Mouse (Mus musculus) inflammation-experienced regulatory T-cells, adult 6 months (primary cell): ENCODE data around the gene Zan. TPM values are rescaled to one million over a fixed set of nuclear protein-coding genes. Genes with fewer than 3 reads are reported as not detected.

Source experiments
- polyA plus RNA-seq, 3 experiments: library from polyadenylated mRNA; unstranded; fragments of 100-300 nt; shearing (Covaris generic); gene quantifications; one replicate each; pipeline ENCODE4 v1.2.1; 2017

Gene Zan
- polyA plus RNA-seq, 3 experiments from 2014 or later: 0.19 to 0.55 (median 0.24) TPM

Other genes with a start within 250 kb of the Zan start
- gene Ache, start 189.5 kb downstream of the Zan start, polyA plus RNA-seq: not detected
- 1 to 10 TPM in 2 of 3 experiments, under 1 TPM in 1; 0.32 to 2.0 (median 1.5) TPM for gene Ufsp1, start 182.4 kb downstream of the Zan start, polyA plus RNA-seq
- 10 to 100 TPM; 58.1 to 76.1 (median 61.2) TPM for gene Srrt, start 169.4 kb downstream of the Zan start, polyA plus RNA-seq
- gene Trip6, start 162.7 kb downstream of the Zan start, polyA plus RNA-seq: 1 to 10 TPM; 1.4 to 1.7 (median 1.6) TPM
- gene Slc12a9, start 143.5 kb downstream of the Zan start, polyA plus RNA-seq: 10 to 100 TPM in 2 of 3 experiments, 1 to 10 TPM in 1; 6.0 to 15.2 (median 11.0) TPM
- gene Ephb4, start 127.0 kb downstream of the Zan start, polyA plus RNA-seq: not detected
- gene Pop7, start 25.5 kb upstream of the Zan start, polyA plus RNA-seq: 10 to 100 TPM; 51.1 to 61.5 (median 59.1) TPM
- 10 to 100 TPM; 14.0 to 33.6 (median 31.4) TPM for gene Gigyf1, start 41.5 kb upstream of the Zan start, polyA plus RNA-seq
- gene Epo, start 56.2 kb upstream of the Zan start, polyA plus RNA-seq: not detected
- gene Gnb2, start 56.4 kb upstream of the Zan start, polyA plus RNA-seq: 10 to 100 TPM; 63.1 to 85.4 (median 72.9) TPM
- gene Actl6b, start 76.5 kb upstream of the Zan start, polyA plus RNA-seq: not detected
- gene Tfr2, start 92.8 kb upstream of the Zan start, polyA plus RNA-seq: 1 to 10 TPM in 2 of 3 experiments, not detected in 1; 1.3 to 1.9 TPM
- 10 to 100 TPM; 24.5 to 34.8 (median 31.0) TPM for gene Mospd3, start 124.0 kb upstream of the Zan start, polyA plus RNA-seq
- gene Pcolce, start 136.7 kb upstream of the Zan start, polyA plus RNA-seq: under 1 TPM in 2 of 3 experiments, not detected in 1; 0.40 to 0.80 TPM
- gene Fbxo24, start 151.9 kb upstream of the Zan start, polyA plus RNA-seq: under 1 TPM in 2 of 3 experiments, not detected in 1; 0.33 to 0.67 TPM
- 10 to 100 TPM; 57.9 to 66.2 (median 65.6) TPM for gene Lrch4, start 152.1 kb upstream of the Zan start, polyA plus RNA-seq
- 10 to 100 TPM in 2 of 3 experiments, 1 to 10 TPM in 1; 8.6 to 14.1 (median 13.3) TPM for gene Gm20605, start 152.1 kb upstream of the Zan start, polyA plus RNA-seq
- gene Sap25, start 164.3 kb upstream of the Zan start, polyA plus RNA-seq: 10 to 100 TPM; 18.2 to 49.8 (median 44.0) TPM
- gene Irs3, start 168.7 kb upstream of the Zan start, polyA plus RNA-seq: not detected
- 10 to 100 TPM; 16.1 to 21.7 (median 16.4) TPM for gene Agfg2, start 207.7 kb upstream of the Zan start, polyA plus RNA-seq